Mouse (Mus musculus): ENCODE measurements at regions not wholly inside any gene's neighbourhood (a gene's known extent, or its start where the extent isn't known, plus 50 kb on each side); places are given as distances from the start of the nearest gene placed in this dataset.

DNA sequence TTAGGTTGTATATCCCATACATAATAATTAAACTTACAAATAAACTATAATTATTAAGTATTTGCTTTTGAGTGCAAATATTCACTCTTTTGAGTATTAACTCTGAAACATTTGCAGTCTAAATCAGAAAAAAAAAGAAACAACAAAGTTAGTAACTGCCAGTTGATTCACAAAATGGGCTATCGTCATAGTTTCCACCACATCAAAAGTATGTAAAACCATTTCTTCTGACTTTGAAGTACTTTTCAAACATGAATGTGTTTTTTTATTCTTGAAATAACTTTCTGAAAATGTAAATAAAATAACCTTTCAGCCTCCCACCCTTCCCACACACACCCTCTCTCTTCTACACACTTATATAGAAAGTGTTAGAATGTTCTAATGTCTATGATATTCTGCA lies 197.2 kb downstream of the Basp1 start:
- no peak for TF ChIP-seq CTCF (IDR thresholded peaks at IDR 0.05; ENCODE audit: borderline replicate concordance, insufficient read depth, low read depth, low read length)
- no peak for TF ChIP-seq POLR2A (IDR thresholded peaks at IDR 0.05; ENCODE audit: borderline replicate concordance, insufficient read depth, low read length)
